Mouse (Mus musculus): ENCODE data around the gene Lhx9. TPM values are rescaled to one million over a fixed set of nuclear protein-coding genes. Genes with fewer than 3 reads are reported as not detected.

Gene Lhx9
- polyA plus RNA-seq (2012; rRNA removed): not detected in 2 replicates

DNA sequence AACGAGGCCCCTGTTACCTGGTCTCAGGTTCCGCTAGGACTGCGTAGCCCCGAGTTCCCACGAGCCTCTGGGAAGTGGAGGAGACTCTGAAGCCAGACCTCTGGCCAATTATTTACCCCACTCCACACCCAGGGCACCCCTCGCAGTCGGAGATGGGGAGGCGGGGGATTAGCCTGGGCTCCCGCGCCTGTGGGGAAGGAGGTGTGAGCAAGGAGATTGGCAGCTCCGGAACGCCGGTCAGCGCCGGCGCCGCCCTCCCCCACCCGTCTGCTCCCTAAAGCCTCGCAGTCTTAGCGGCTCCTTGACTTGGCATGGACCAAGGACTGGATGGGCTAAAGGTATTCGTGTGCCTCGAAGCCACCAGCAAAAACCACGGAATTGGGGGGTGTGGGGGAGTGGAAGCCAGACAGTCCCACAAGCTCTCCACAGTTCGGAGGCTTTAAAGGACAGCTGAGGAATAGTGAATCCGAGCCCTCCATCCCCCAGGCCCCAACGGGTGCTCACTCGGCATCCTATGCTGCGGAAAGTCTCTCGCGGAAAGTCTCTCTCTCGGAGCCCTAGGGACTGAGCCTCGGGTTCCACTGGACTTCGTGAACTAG is at the start of gene Lhx9:
Gene Lhx9 (minus strand): TSS at position 67 of the 599 bp plus-strand sequence.

DNA sequence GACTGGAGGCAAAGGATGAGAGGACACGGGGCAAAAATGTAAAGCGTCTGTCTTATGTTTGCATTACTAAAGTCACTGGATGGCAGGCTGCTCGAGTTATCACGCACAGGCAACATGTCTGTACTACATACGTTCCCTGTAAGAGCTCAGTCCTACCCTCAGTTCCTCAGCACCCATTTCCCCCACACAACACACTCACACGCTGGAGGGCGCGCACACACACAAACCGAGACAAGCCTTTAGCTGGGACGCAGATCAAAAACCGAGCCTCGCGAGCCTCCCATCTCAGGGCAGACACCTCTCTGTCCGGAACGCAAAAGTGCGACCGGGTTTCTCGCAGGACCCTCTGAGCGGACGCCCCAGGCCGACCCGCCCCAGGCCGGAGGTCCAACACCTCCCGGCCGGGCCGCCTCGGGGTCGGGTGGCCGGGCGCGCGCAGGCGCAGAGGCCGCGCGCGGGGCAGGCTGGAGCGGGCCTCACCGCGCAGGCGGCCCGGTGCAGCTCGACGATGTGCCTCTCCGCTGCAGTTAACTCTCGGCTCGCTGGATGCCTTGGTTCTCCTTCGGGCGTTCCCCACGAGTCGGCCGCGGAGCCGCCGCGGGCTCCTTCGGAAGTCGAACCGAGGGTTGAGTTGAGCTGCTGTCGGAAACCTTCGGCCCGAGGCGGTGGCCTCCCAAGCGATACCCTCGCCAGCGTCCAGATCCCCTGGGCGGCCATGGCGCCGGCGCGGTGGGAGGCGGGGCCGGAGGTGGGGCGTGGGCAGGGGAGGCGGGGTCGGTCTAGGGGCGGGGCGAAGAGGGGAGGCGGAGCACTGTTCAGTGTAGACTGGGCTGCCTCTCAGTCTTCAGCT is 7.9 kb upstream of the Lhx9 start, which contains the start of gene 2310009B15Rik:
Gene 2310009B15Rik (minus strand): TSS at position 752 of the 850 bp plus-strand sequence.

Other genes starting within 250 kb of the Lhx9 start
- gene Nek7, start 228.4 kb downstream of the Lhx9 start, polyA plus RNA-seq (2012; rRNA removed): 2.6 TPM in 2 replicates
- 12.0 and 18.9 TPM in 2 replicates for gene 2310009B15Rik, start 8.3 kb upstream of the Lhx9 start, polyA plus RNA-seq (2012; rRNA removed)
- gene Dennd1b, start 114.9 kb upstream of the Lhx9 start, polyA plus RNA-seq (2012; rRNA removed): 1.1 and 1.8 TPM in 2 replicates